Mouse (Mus musculus) CH12.LX (cell line): ENCODE data around the gene Hmcn1. TPM values are rescaled to one million over a fixed set of nuclear protein-coding genes. Genes with fewer than 3 reads are reported as not detected.

Experiments used
- DNase-seq: peaks from one replicate; pipeline ENCODE4 v3.0.0-alpha.2; 2013; ENCODE audit errors: extremely low read depth
- H3K27ac ChIP-seq: 2 replicates; pipeline ENCODE4 v1.5.1; 2012; ENCODE audit warnings: low read depth, mild to moderate bottlenecking, control low read depth, moderate library complexity; ENCODE audit not compliant: insufficient read depth
- H3K27me3 ChIP-seq: replicated peaks from 2 replicates; pipeline ENCODE3; 2012; ENCODE audit warnings: inconsistent platforms
- H3K36me3 ChIP-seq, 2 experiments: replicated peaks in 1 of 2; 2 replicates each; pipeline versions ENCODE3 to v1.6.1; 2012; ENCODE audit warnings: inconsistent platforms in 1 of 2, low read length in 1 of 2, mild to moderate bottlenecking in 1 of 2, mixed read lengths in 1 of 2, moderate library complexity in 1 of 2; ENCODE audit not compliant: control insufficient read depth in 1 of 2, insufficient read depth in 1 of 2
- H3K4me1 ChIP-seq, 2 experiments: 2 replicates each; pipeline ENCODE4 v1.6.1; 2012; ENCODE audit warnings: inconsistent platforms in 1 of 2, moderate library complexity in 1 of 2; ENCODE audit not compliant: insufficient read depth in 2 of 2, control insufficient read depth in 1 of 2
- H3K4me2 ChIP-seq: 2 replicates; pipeline ENCODE4 v1.6.1; 2012; ENCODE audit warnings: low read depth, mild to moderate bottlenecking, control low read depth; ENCODE audit not compliant: poor library complexity, insufficient read depth, severe bottlenecking
- H3K4me3 ChIP-seq, 3 experiments: fragments of 150-350 bp in 1 of 3; sonication (generic) in 1 of 3; replicated peaks in 1 of 3; 2 replicates each; pipeline versions ENCODE3 to v1.5.1; 2011 to 2012; ENCODE audit warnings: low read depth in 2 of 3, low read length in 2 of 3, mild to moderate bottlenecking in 2 of 3, moderate library complexity in 2 of 3, control low read depth in 1 of 3, improper control_type of control experiment in 1 of 3, inconsistent platforms in 1 of 3, mixed read lengths in 1 of 3; ENCODE audit not compliant: poor library complexity in 1 of 3
- H3K79me2 ChIP-seq: replicated peaks from 2 replicates; pipeline ENCODE4 v1.6.1; 2012; ENCODE audit warnings: mild to moderate bottlenecking, moderate library complexity; ENCODE audit not compliant: control insufficient read depth, poor library complexity, insufficient read depth, severe bottlenecking; ENCODE audit errors: extremely low read depth
- H3K9ac ChIP-seq: 2 replicates; pipeline ENCODE4 v1.6.1; 2012; ENCODE audit warnings: low read depth, mild to moderate bottlenecking, control low read depth, moderate library complexity; ENCODE audit not compliant: insufficient read depth
- H3K9me3 ChIP-seq: replicated peaks from 2 replicates; pipeline ENCODE3; 2012; ENCODE audit warnings: low read length, inconsistent platforms, mixed read lengths
- CHD1 ChIP-seq: IDR thresholded peaks from 2 replicates; pipeline ENCODE4 v1.6.1; 2012; ENCODE audit warnings: low read depth, low read length, improper control_type of control experiment, inconsistent platforms
- CTCF ChIP-seq, 2 experiments: IDR thresholded peaks in 1 of 2; conservative IDR thresholded peaks in 1 of 2; 2 replicates each; pipeline ENCODE4 v1.5.1; 2011 to 2012; ENCODE audit warnings: low read depth in 2 of 2, low read length in 2 of 2, improper control_type of control experiment in 1 of 2, inconsistent platforms in 1 of 2, mild to moderate bottlenecking in 1 of 2, moderate library complexity in 1 of 2
- ELF1 ChIP-seq: IDR thresholded peaks from 2 replicates; pipeline ENCODE4 v1.6.1; 2014; ENCODE audit warnings: low read depth, mild to moderate bottlenecking, inconsistent platforms, low read length, improper control_type of control experiment
- EP300 ChIP-seq: IDR thresholded peaks from 2 replicates; pipeline ENCODE4 v1.6.1; 2011; ENCODE audit warnings: low read length, improper control_type of control experiment
- ETS1 ChIP-seq: conservative IDR thresholded peaks from 2 replicates; pipeline ENCODE4 v1.6.1; 2012; ENCODE audit warnings: low read depth, mild to moderate bottlenecking, inconsistent platforms, low read length, improper control_type of control experiment, moderate library complexity
- GABPA ChIP-seq: IDR thresholded peaks from 2 replicates; pipeline ENCODE4 v1.6.1; 2012; ENCODE audit warnings: low read depth, low read length, improper control_type of control experiment, inconsistent platforms; ENCODE audit not compliant: insufficient replicate concordance
- JUND ChIP-seq: conservative IDR thresholded peaks from 2 replicates; pipeline ENCODE4 v1.6.1; 2011; ENCODE audit warnings: low read depth, low read length, improper control_type of control experiment
- MAFK ChIP-seq: IDR thresholded peaks from 2 replicates; pipeline ENCODE4 v1.6.1; 2011; ENCODE audit warnings: low read length, improper control_type of control experiment; ENCODE audit not compliant: insufficient replicate concordance
- MAX ChIP-seq: IDR thresholded peaks from 2 replicates; pipeline ENCODE4 v1.6.1; 2011; ENCODE audit warnings: low read length, improper control_type of control experiment
- MAZ ChIP-seq: IDR thresholded peaks from 2 replicates; pipeline ENCODE4 v1.6.1; 2012; ENCODE audit warnings: low read depth, mild to moderate bottlenecking, inconsistent platforms, low read length, improper control_type of control experiment, moderate library complexity
- MEF2A ChIP-seq: IDR thresholded peaks from 2 replicates; pipeline ENCODE4 v1.6.1; 2014; ENCODE audit warnings: low read depth, mild to moderate bottlenecking, inconsistent platforms, low read length, improper control_type of control experiment, borderline replicate concordance
- MXI1 ChIP-seq: IDR thresholded peaks from 2 replicates; pipeline ENCODE4 v1.6.1; 2011; ENCODE audit warnings: mild to moderate bottlenecking, low read depth, low read length, improper control_type of control experiment
- NRF1 ChIP-seq: IDR thresholded peaks from 2 replicates; pipeline ENCODE4 v1.6.1; 2014; ENCODE audit warnings: low read depth, mild to moderate bottlenecking, inconsistent platforms, low read length, improper control_type of control experiment, moderate library complexity
- PAX5 ChIP-seq: IDR thresholded peaks from 2 replicates; pipeline ENCODE4 v1.6.1; 2012; ENCODE audit warnings: low read length, inconsistent platforms, mixed read lengths
- POLR2AphosphoS2 ChIP-seq: IDR thresholded peaks from 2 replicates; pipeline ENCODE4 v1.6.1; 2011; ENCODE audit warnings: low read depth, low read length, improper control_type of control experiment
- RCOR1 ChIP-seq: conservative IDR thresholded peaks from 2 replicates; pipeline ENCODE4 v1.6.1; 2012; ENCODE audit warnings: low read depth, mild to moderate bottlenecking, inconsistent platforms, low read length, improper control_type of control experiment
- SMC3 ChIP-seq: IDR thresholded peaks from 2 replicates; pipeline ENCODE4 v1.6.1; 2011; ENCODE audit warnings: low read depth, low read length, improper control_type of control experiment
- TBP ChIP-seq: conservative IDR thresholded peaks from 2 replicates; pipeline ENCODE4 v1.6.1; 2011; ENCODE audit warnings: low read depth, low read length, improper control_type of control experiment
- UBTF ChIP-seq: IDR thresholded peaks from 2 replicates; pipeline ENCODE4 v1.6.1; 2012; ENCODE audit warnings: low read depth, mild to moderate bottlenecking, inconsistent platforms, low read length, improper control_type of control experiment, moderate library complexity
- USF1 ChIP-seq: IDR thresholded peaks from 2 replicates; pipeline ENCODE4 v1.6.1; 2014; ENCODE audit warnings: low read depth, mild to moderate bottlenecking, inconsistent platforms, low read length, improper control_type of control experiment
- USF2 ChIP-seq: conservative IDR thresholded peaks from 2 replicates; pipeline ENCODE4 v1.6.1; 2011; ENCODE audit warnings: low read depth, low read length, improper control_type of control experiment
- ZC3H11A ChIP-seq: IDR thresholded peaks from 2 replicates; pipeline ENCODE4 v1.6.1; 2012; ENCODE audit warnings: low read depth, mild to moderate bottlenecking, inconsistent platforms, low read length, improper control_type of control experiment
- ZKSCAN1 ChIP-seq: IDR thresholded peaks from 2 replicates; pipeline ENCODE4 v1.6.1; 2012; ENCODE audit warnings: low read depth, inconsistent platforms, low read length, improper control_type of control experiment, borderline replicate concordance
- ZMIZ1 ChIP-seq: IDR thresholded peaks from 2 replicates; pipeline ENCODE4 v1.6.1; 2012; ENCODE audit warnings: low read depth, mild to moderate bottlenecking, inconsistent platforms, low read length, improper control_type of control experiment
- dilution Hi-C: fragments of 300-500 bp; cut with MboI; formaldehyde crosslinking; loops from 2 replicates; pipeline ENCODE4 v1.14.3; 2020; ENCODE audit warnings: low sequenced_read_pairs; ENCODE audit not compliant: extremely low pct_unique_long_range_greater_than_20kb, extremely low pct_ligation_motif_present
- in situ Hi-C: fragments of 300-500 bp; cut with MboI; formaldehyde crosslinking; loops from 3 replicates; pipeline ENCODE4 v1.14.3; 2019; ENCODE audit warnings: low sequenced_read_pairs, low pct_ligation_motif_present, low pct_unique_long_range_greater_than_20kb, mixed read lengths
- polyA plus RNA-seq: library from polyadenylated mRNA; unstranded; fragments of >175 nt; gene quantifications from 2 replicates; pipeline ENCODE4 v1.2.1, GENCODE M21; 2012; ENCODE audit warnings: low read depth; ENCODE audit not compliant: insufficient read length
- total RNA-seq, 2 experiments: library from RNA; depleted of rRNA; stranded (reverse); fragments of 300-350 nt in 1 of 2; fragments of >200 nt in 1 of 2; gene quantifications; 2 replicates each; pipeline ENCODE4 v1.2.3; 2012 to 2014

Gene Hmcn1
- total and polyA plus RNA-seq, 3 experiments: under 0.01 to 0.04 (median 0.01) TPM

DNA sequence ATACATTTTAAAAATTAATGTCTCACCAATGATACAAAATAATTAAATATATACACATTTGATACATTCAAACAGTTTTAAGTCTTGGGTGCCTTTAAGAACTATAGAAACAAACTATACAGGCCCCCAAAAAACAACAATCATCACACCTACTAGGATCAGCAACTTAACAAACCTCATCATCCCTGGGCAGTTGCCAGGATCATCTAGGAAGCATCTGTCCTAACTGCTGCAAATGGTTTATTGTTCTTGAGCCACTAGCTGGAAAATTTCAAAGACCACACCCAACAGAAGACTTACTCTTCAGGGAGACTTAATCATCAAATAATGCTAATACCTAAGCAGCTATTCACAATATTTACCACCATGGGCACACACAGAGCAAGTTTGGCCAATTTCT, 216.5 kb downstream of the Hmcn1 start:
- dilution Hi-C loops: no loop called here
- H3K4me3 ChIP-seq: no peak overlapping the region
- H3K27me3 ChIP-seq: no peaks in the 10 kb centered on the region
- no peak overlapping the region for H3K4me2 ChIP-seq
- H3K79me2 ChIP-seq: no peaks in the 10 kb centered on the region
- DNase-seq: no peak
- H3K27ac ChIP-seq: no peak overlapping the region
- H3K36me3 ChIP-seq: no peaks in the 10 kb centered on the region
- H3K9me3 ChIP-seq: no peaks in the 10 kb centered on the region
- H3K4me1 ChIP-seq: no peaks in the 10 kb centered on the region
- no peak overlapping the region for H3K9ac ChIP-seq
- in situ Hi-C loops: no loop called here
- no peak for TF ChIP-seq EP300
- TF ChIP-seq ZKSCAN1: no peak
- TF ChIP-seq ETS1: no peak
- TF ChIP-seq NRF1: no peak
- TF ChIP-seq RCOR1: no peak
- TF ChIP-seq ZMIZ1: no peak
- TF ChIP-seq USF2: no peak
- TF ChIP-seq CTCF (conservative IDR thresholded peaks at IDR 0.05 in 1 of 2, IDR thresholded peaks at IDR 0.05 in 1 of 2; ENCODE audit: low read depth in 2 of 2, low read length in 2 of 2): no peak
- TF ChIP-seq CHD1: no peak
- TF ChIP-seq ZC3H11A: no peak
- no peak for TF ChIP-seq MXI1
- TF ChIP-seq MAFK: no peak
- TF ChIP-seq UBTF: no peak
- TF ChIP-seq USF1: no peak
- TF ChIP-seq JUND: no peak
- no peak for TF ChIP-seq PAX5
- TF ChIP-seq ELF1: no peak

DNA sequence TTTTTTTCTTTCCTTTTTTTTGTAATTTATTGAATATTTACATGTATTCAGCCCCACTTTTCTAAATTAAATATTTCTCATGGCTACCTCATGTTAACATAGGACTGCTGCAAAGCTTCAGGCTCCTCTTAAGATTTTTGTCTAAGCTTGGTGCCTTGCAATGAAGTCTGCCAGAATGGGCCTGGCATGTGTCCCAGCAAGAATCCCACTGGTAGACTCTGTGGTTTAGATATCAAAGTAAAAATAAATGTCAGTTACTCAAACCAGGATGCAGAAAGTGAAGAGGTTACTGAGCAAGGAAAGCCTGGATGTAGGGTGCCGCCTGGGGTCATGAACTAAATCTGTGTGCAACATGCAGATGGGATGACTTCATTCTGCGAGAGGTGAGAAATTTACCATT, 217.5 kb downstream of the Hmcn1 start:
- no peaks in the 10 kb centered on the region for H3K27me3 ChIP-seq
- no peaks in the 10 kb centered on the region for H3K4me1 ChIP-seq
- in situ Hi-C loops: no loop called here
- H3K36me3 ChIP-seq: no peaks in the 10 kb centered on the region
- H3K9me3 ChIP-seq: no peaks in the 10 kb centered on the region
- no peak for DNase-seq
- H3K9ac ChIP-seq: no peak overlapping the region
- H3K27ac ChIP-seq: no peak overlapping the region
- H3K79me2 ChIP-seq: no peaks in the 10 kb centered on the region
- no peak for TF ChIP-seq USF1
- no peak for TF ChIP-seq SMC3
- TF ChIP-seq MAX: no peak
- no peak for TF ChIP-seq ZMIZ1
- no peak for TF ChIP-seq GABPA
- TF ChIP-seq MEF2A: no peak
- TF ChIP-seq POLR2AphosphoS2: no peak
- no peak for TF ChIP-seq MAZ
- TF ChIP-seq TBP: no peak
- no peak for TF ChIP-seq MAFK
- H3K4me2 ChIP-seq: no peak overlapping the region
- no peak overlapping the region for H3K4me3 ChIP-seq
- dilution Hi-C loops: no loop called here
